Mouse (Mus musculus) intestine, embryonic 16.5 days (tissue): Measurements from ENCODE around the gene Ccdc88c. TPM values are rescaled to one million over a fixed set of nuclear protein-coding genes. Genes with fewer than 3 reads are reported as not detected.

Source experiments
- ATAC-seq: fragments of 200-750 bp; cut with Nextera tagmentation; 2 replicates; pipeline ENCODE4 v1.8.0; 2017; ENCODE audit warnings: moderate TSS enrichment, moderate library complexity
- H3K27ac ChIP-seq: fragments of 300-500 bp; sonication (generic); 2 replicates; pipeline ENCODE4 v1.5.1; 2014; ENCODE audit warnings: mild to moderate bottlenecking, low read length
- H3K27me3 ChIP-seq: fragments of 300-500 bp; sonication (generic); replicated peaks from 2 replicates; pipeline ENCODE4 v1.6.1; 2014; ENCODE audit warnings: low read length, control low read depth, mixed read lengths; ENCODE audit not compliant: control insufficient read depth, insufficient read depth
- H3K36me3 ChIP-seq: fragments of 300-500 bp; sonication (generic); 2 replicates; pipeline ENCODE4 v1.6.1; 2014; ENCODE audit warnings: low read length, control low read depth; ENCODE audit not compliant: control insufficient read depth, insufficient read depth
- H3K4me1 ChIP-seq: fragments of 300-500 bp; sonication (generic); 2 replicates; pipeline ENCODE4 v1.6.1; 2014; ENCODE audit warnings: low read length, control low read depth, mixed read lengths; ENCODE audit not compliant: control insufficient read depth, insufficient read depth
- H3K4me2 ChIP-seq: fragments of 300-500 bp; sonication (generic); 2 replicates; pipeline ENCODE4 v1.6.1; 2014; ENCODE audit warnings: low read depth, low read length, control low read depth
- H3K4me3 ChIP-seq: fragments of 300-500 bp; sonication (generic); 2 replicates; pipeline ENCODE4 v1.5.1; 2014; ENCODE audit warnings: mild to moderate bottlenecking, low read length
- H3K9ac ChIP-seq: fragments of 300-500 bp; sonication (generic); 2 replicates; pipeline ENCODE4 v1.6.1; 2014; ENCODE audit warnings: low read depth, low read length
- H3K9me3 ChIP-seq: fragments of 300-500 bp; sonication (generic); 2 replicates; pipeline ENCODE4 v1.6.1; 2016; ENCODE audit warnings: low read length, control low read depth; ENCODE audit not compliant: control insufficient read depth
- WGBS: fragments of 180-500 bp; shearing (Covaris S2); extraction: QIAGEN DNeasy Blood & Tissue Kit; methylation state at CpG from one replicate; pipeline ENCODE4 v1.1.7; 2014; 5-methylcytosine and 5-hydroxymethylcytosine counted together
- microRNA counts: library from miRNA; unstranded; fragments of <30 nt; microRNA quantifications from one replicate; lab custom pipeline; 2016
- microRNA-seq: library from miRNA; unstranded; fragments of <30 nt; microRNA quantifications from one replicate; pipeline ENCODE4, GENCODE M21; 2016
- polyA plus RNA-seq: library from polyadenylated mRNA; unstranded; fragments of >200 nt; fragmentation: Nextera tagmentation; extraction: Ambion mirVana; gene quantifications from 2 replicates; pipeline ENCODE4 v1.2.1, GENCODE M21; 2015

Ccdc88c gene
- polyA plus RNA-seq, 1 experiment from 2014 or later, result 13.1 TPM

DNA sequence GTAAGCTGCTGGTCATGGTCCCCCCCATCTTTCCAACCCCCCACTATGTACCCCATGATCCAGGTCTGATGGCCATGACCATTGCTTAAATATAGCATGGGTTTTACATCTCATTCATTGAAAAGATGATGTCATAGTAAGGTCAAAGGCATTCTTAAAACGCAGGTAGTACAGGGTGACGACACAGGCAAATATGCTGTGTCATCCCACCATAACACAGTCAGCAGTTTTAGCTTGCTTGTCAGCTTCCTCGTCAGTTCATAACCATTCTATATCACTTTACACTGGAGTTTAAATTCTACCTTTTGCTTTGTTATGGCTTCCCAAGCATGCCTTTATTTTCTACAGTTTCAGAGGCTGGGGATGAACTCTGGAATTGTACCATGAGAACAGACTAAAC lies 166.6 kb downstream of the Ccdc88c start:
- 78% methylated on average over 3 of the region's 3 CpGs for WGBS
- ATAC-seq, result no peak

More for the DNA sequence above, 166.6 kb downstream of the Ccdc88c start:
- no peak overlapping the region for H3K9ac ChIP-seq
- H3K36me3 ChIP-seq, result no peaks in the 10 kb centered on the region
- H3K4me2 ChIP-seq, result no peak overlapping the region
- no peak overlapping the region for H3K4me3 ChIP-seq
- H3K27ac ChIP-seq, result no peak overlapping the region
- H3K9me3 ChIP-seq, result no peaks in the 10 kb centered on the region
- H3K27me3 ChIP-seq, result no peaks in the 10 kb centered on the region
- H3K4me1 ChIP-seq, result no peaks in the 10 kb centered on the region

MicroRNA genes within 50 kb of the gene (microRNA counts, 519-probe panel; counts per million panel counts)
- 1,898 counts per million, percentile 38 among the panel's probes with 10 or more counts for microRNA mmu-miR-1190 (lab: Ali Mortazavi, UCI)

Small RNA genes lying within 50 kb of the gene (microRNA-seq; reads per million reads assigned to microRNA genes)
- gene Mir1190, result not detected

Other genes starting within 250 kb of the Ccdc88c start
- 2.6 TPM in 2 replicates for gene Dglucy, start 250.0 kb downstream of the Ccdc88c start, polyA plus RNA-seq
- gene Gpr68, start 120.9 kb downstream of the Ccdc88c start, polyA plus RNA-seq, result 0.48 and 0.56 TPM in 2 replicates
- gene Ppp4r3a, start 54.6 kb upstream of the Ccdc88c start, polyA plus RNA-seq, result 21.9 and 25.8 TPM in 2 replicates